Mouse (Mus musculus) CH12.LX (cell line): ENCODE measurements around the gene Prickle2. TPM values are rescaled to one million over a fixed set of nuclear protein-coding genes. Genes with fewer than 3 reads are reported as not detected.

Experiments used
- DNase-seq: peaks from one replicate; pipeline ENCODE4 v3.0.0-alpha.2; 2013; ENCODE audit errors: extremely low read depth
- H3K27ac ChIP-seq: 2 replicates; pipeline ENCODE4 v1.5.1; 2012; ENCODE audit warnings: low read depth, mild to moderate bottlenecking, control low read depth, moderate library complexity; ENCODE audit not compliant: insufficient read depth
- H3K27me3 ChIP-seq: replicated peaks from 2 replicates; pipeline ENCODE3; 2012; ENCODE audit warnings: inconsistent platforms
- H3K36me3 ChIP-seq, 2 experiments: replicated peaks in 1 of 2; 2 replicates each; pipeline versions ENCODE3 to v1.6.1; 2012; ENCODE audit warnings: inconsistent platforms in 1 of 2, low read length in 1 of 2, mild to moderate bottlenecking in 1 of 2, mixed read lengths in 1 of 2, moderate library complexity in 1 of 2; ENCODE audit not compliant: control insufficient read depth in 1 of 2, insufficient read depth in 1 of 2
- H3K4me1 ChIP-seq, 2 experiments: 2 replicates each; pipeline ENCODE4 v1.6.1; 2012; ENCODE audit warnings: inconsistent platforms in 1 of 2, moderate library complexity in 1 of 2; ENCODE audit not compliant: insufficient read depth in 2 of 2, control insufficient read depth in 1 of 2
- H3K4me2 ChIP-seq: 2 replicates; pipeline ENCODE4 v1.6.1; 2012; ENCODE audit warnings: low read depth, mild to moderate bottlenecking, control low read depth; ENCODE audit not compliant: poor library complexity, insufficient read depth, severe bottlenecking
- H3K4me3 ChIP-seq, 3 experiments: fragments of 150-350 bp in 1 of 3; sonication (generic) in 1 of 3; replicated peaks in 1 of 3; 2 replicates each; pipeline versions ENCODE3 to v1.5.1; 2011 to 2012; ENCODE audit warnings: low read depth in 2 of 3, low read length in 2 of 3, mild to moderate bottlenecking in 2 of 3, moderate library complexity in 2 of 3, control low read depth in 1 of 3, improper control_type of control experiment in 1 of 3, inconsistent platforms in 1 of 3, mixed read lengths in 1 of 3; ENCODE audit not compliant: poor library complexity in 1 of 3
- H3K79me2 ChIP-seq: replicated peaks from 2 replicates; pipeline ENCODE4 v1.6.1; 2012; ENCODE audit warnings: mild to moderate bottlenecking, moderate library complexity; ENCODE audit not compliant: control insufficient read depth, poor library complexity, insufficient read depth, severe bottlenecking; ENCODE audit errors: extremely low read depth
- H3K9ac ChIP-seq: 2 replicates; pipeline ENCODE4 v1.6.1; 2012; ENCODE audit warnings: low read depth, mild to moderate bottlenecking, control low read depth, moderate library complexity; ENCODE audit not compliant: insufficient read depth
- H3K9me3 ChIP-seq: replicated peaks from 2 replicates; pipeline ENCODE3; 2012; ENCODE audit warnings: low read length, inconsistent platforms, mixed read lengths
- BHLHE40 ChIP-seq: IDR thresholded peaks from 2 replicates; pipeline ENCODE4 v1.6.1; 2011; ENCODE audit warnings: mild to moderate bottlenecking, low read depth, low read length, improper control_type of control experiment
- CHD1 ChIP-seq: IDR thresholded peaks from 2 replicates; pipeline ENCODE4 v1.6.1; 2012; ENCODE audit warnings: low read depth, low read length, improper control_type of control experiment, inconsistent platforms
- E2F4 ChIP-seq: IDR thresholded peaks from 2 replicates; pipeline ENCODE4 v1.6.1; 2011; ENCODE audit warnings: low read depth, low read length, improper control_type of control experiment; ENCODE audit not compliant: insufficient replicate concordance
- ELF1 ChIP-seq: IDR thresholded peaks from 2 replicates; pipeline ENCODE4 v1.6.1; 2014; ENCODE audit warnings: low read depth, mild to moderate bottlenecking, inconsistent platforms, low read length, improper control_type of control experiment
- EP300 ChIP-seq: IDR thresholded peaks from 2 replicates; pipeline ENCODE4 v1.6.1; 2011; ENCODE audit warnings: low read length, improper control_type of control experiment
- ETS1 ChIP-seq: conservative IDR thresholded peaks from 2 replicates; pipeline ENCODE4 v1.6.1; 2012; ENCODE audit warnings: low read depth, mild to moderate bottlenecking, inconsistent platforms, low read length, improper control_type of control experiment, moderate library complexity
- JUN ChIP-seq: IDR thresholded peaks from 2 replicates; pipeline ENCODE4 v1.6.1; 2011; ENCODE audit warnings: low read depth, mild to moderate bottlenecking, low read length, improper control_type of control experiment, moderate library complexity; ENCODE audit not compliant: insufficient read depth
- MAFK ChIP-seq: IDR thresholded peaks from 2 replicates; pipeline ENCODE4 v1.6.1; 2011; ENCODE audit warnings: low read length, improper control_type of control experiment; ENCODE audit not compliant: insufficient replicate concordance
- MAX ChIP-seq: IDR thresholded peaks from 2 replicates; pipeline ENCODE4 v1.6.1; 2011; ENCODE audit warnings: low read length, improper control_type of control experiment
- MYC ChIP-seq: IDR thresholded peaks from 2 replicates; pipeline ENCODE4 v1.6.1; 2011; ENCODE audit warnings: low read depth, mild to moderate bottlenecking, improper control_type of control experiment, low read length
- NELFE ChIP-seq: IDR thresholded peaks from 2 replicates; pipeline ENCODE4 v1.6.1; 2011; ENCODE audit warnings: low read depth, low read length, improper control_type of control experiment
- POLR2A ChIP-seq: IDR thresholded peaks from 2 replicates; pipeline ENCODE4 v1.6.1; 2011; ENCODE audit warnings: low read depth, mild to moderate bottlenecking, improper control_type of control experiment, low read length
- RCOR1 ChIP-seq: conservative IDR thresholded peaks from 2 replicates; pipeline ENCODE4 v1.6.1; 2012; ENCODE audit warnings: low read depth, mild to moderate bottlenecking, inconsistent platforms, low read length, improper control_type of control experiment
- TCF12 ChIP-seq: IDR thresholded peaks from 2 replicates; pipeline ENCODE4 v1.6.1; 2014; ENCODE audit warnings: low read depth, mild to moderate bottlenecking, inconsistent platforms, low read length, improper control_type of control experiment
- UBTF ChIP-seq: IDR thresholded peaks from 2 replicates; pipeline ENCODE4 v1.6.1; 2012; ENCODE audit warnings: low read depth, mild to moderate bottlenecking, inconsistent platforms, low read length, improper control_type of control experiment, moderate library complexity
- USF1 ChIP-seq: IDR thresholded peaks from 2 replicates; pipeline ENCODE4 v1.6.1; 2014; ENCODE audit warnings: low read depth, mild to moderate bottlenecking, inconsistent platforms, low read length, improper control_type of control experiment
- USF2 ChIP-seq: conservative IDR thresholded peaks from 2 replicates; pipeline ENCODE4 v1.6.1; 2011; ENCODE audit warnings: low read depth, low read length, improper control_type of control experiment
- ZC3H11A ChIP-seq: IDR thresholded peaks from 2 replicates; pipeline ENCODE4 v1.6.1; 2012; ENCODE audit warnings: low read depth, mild to moderate bottlenecking, inconsistent platforms, low read length, improper control_type of control experiment
- ZKSCAN1 ChIP-seq: IDR thresholded peaks from 2 replicates; pipeline ENCODE4 v1.6.1; 2012; ENCODE audit warnings: low read depth, inconsistent platforms, low read length, improper control_type of control experiment, borderline replicate concordance
- ZNF384 ChIP-seq: IDR thresholded peaks from 2 replicates; pipeline ENCODE4 v1.6.1; 2012; ENCODE audit warnings: low read depth, low read length, improper control_type of control experiment, inconsistent platforms
- dilution Hi-C: fragments of 300-500 bp; cut with MboI; formaldehyde crosslinking; loops from 2 replicates; pipeline ENCODE4 v1.14.3; 2020; ENCODE audit warnings: low sequenced_read_pairs; ENCODE audit not compliant: extremely low pct_unique_long_range_greater_than_20kb, extremely low pct_ligation_motif_present
- in situ Hi-C: fragments of 300-500 bp; cut with MboI; formaldehyde crosslinking; loops from 3 replicates; pipeline ENCODE4 v1.14.3; 2019; ENCODE audit warnings: low sequenced_read_pairs, low pct_ligation_motif_present, low pct_unique_long_range_greater_than_20kb, mixed read lengths
- polyA plus RNA-seq: library from polyadenylated mRNA; unstranded; fragments of >175 nt; gene quantifications from 2 replicates; pipeline ENCODE4 v1.2.1, GENCODE M21; 2012; ENCODE audit warnings: low read depth; ENCODE audit not compliant: insufficient read length
- total RNA-seq, 2 experiments: library from RNA; depleted of rRNA; stranded (reverse); fragments of 300-350 nt in 1 of 2; fragments of >200 nt in 1 of 2; gene quantifications; 2 replicates each; pipeline ENCODE4 v1.2.3; 2012 to 2014

Gene Prickle2
- total and polyA plus RNA-seq, 3 experiments = not detected

DNA sequence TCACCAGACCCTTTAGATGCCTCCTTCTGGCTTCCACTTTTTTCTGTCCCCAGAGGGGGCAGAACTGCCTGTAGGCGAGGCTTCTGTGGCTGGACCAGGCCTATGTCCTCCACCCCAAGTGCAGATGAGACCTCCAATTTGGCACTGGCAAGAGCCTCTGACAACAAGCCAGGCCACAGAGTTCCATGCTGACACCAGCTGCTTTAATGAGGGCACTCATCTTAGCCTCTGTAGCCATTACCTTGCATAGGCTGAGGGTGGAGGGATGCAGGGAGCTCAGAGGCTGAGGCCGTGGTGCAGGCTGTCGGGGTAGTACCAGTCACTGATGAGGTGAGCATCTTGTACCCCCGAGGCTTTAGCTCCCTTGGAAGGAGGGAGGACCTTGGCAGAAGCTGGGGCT is 208.7 kb downstream of the Prickle2 start:
- in situ Hi-C loops (no loop called here), dilution Hi-C loops (no loop called here)

GRCm38 (mm10) chr6:92495500-92495899 is 210.5 kb downstream of the Prickle2 start:
- Histone ChIP-seq H3K27me3 (no peaks in the 10 kb centered on the region), H3K4me3 (no peak overlapping the region), H3K27ac (no peak overlapping the region), H3K79me2 (no peaks in the 10 kb centered on the region), H3K4me2 (no peak overlapping the region), H3K9ac (no peak overlapping the region), H3K9me3 (peaks cover 64% of the 10 kb centered on the region), H3K36me3 (no peaks in the 10 kb centered on the region), H3K4me1 (no peaks in the 10 kb centered on the region)
- TF ChIP-seq ZKSCAN1 (no peak), TCF12 (no peak), ZNF384 (no peak), MAFK (no peak), USF2 (no peak), ZC3H11A (no peak), ETS1 (no peak), ELF1 (no peak), CHD1 (no peak), UBTF (no peak), JUN (no peak), USF1 (no peak), NELFE (no peak), BHLHE40 (no peak)
- in situ Hi-C loops (no loop called here), dilution Hi-C loops (no loop called here)
- DNase-seq = no peak

More for the DNA sequence above, 208.7 kb downstream of the Prickle2 start:
- Histone ChIP-seq H3K79me2 (no peaks in the 10 kb centered on the region), H3K9ac (no peak overlapping the region), H3K9me3 (peaks cover 70% of the 10 kb centered on the region), H3K27ac (no peak overlapping the region), H3K4me3 (no peak overlapping the region), H3K4me1 (no peaks in the 10 kb centered on the region), H3K27me3 (no peaks in the 10 kb centered on the region), H3K36me3 (no peaks in the 10 kb centered on the region), H3K4me2 (no peak overlapping the region)
- DNase-seq = no peak
- TF ChIP-seq MYC (no peak), MAX (no peak), POLR2A (no peak), E2F4 (no peak), ZNF384 (no peak), EP300 (no peak), RCOR1 (no peak)
